14 mouse cellular contexts compared by ENCODE assay signal in the genomic region with DNA sequence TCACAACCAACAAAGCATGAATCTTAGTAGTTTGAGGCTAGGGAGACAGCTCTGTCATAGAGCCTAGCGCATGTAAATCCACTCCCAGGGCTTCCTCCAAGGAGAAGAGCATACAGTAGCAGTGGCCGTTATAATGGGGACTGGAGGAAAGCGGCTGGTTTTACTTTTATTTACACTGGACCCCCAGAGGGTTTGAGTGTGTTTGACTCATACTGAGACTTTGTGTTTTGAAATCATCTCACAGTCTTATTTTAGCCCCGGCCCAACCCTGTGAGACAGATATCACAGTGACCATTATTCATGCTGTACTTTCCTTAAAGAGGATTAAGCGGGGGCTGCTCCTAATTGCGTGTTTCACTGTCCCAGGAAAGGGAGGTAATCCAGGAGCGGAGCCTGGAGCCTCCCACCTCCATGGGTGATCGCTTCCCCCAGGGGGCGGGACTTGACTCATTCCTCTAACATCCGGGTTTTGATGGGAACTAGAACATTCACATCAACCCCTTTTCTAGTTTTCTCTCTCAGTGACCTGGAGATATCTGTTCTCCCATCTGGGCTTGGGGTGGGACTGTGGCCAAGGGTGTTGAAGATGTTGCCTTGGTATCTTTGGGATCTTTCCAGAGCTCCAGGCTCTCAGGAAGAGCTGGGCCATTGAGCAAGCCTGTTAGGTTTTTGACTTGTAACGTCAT. TPM values are rescaled to one million over a fixed set of nuclear protein-coding genes. Genes with fewer than 3 reads are reported as not detected.
DNase-seq lines count a peak whose midpoint lies in the region; ATAC-seq lines count a peak whose summit lies in the region.
"Had no signal": no experiment of that assay in that cellular context is flagged by ENCODE, and none has a peak within 500 bp of the region (broad histone marks: within the 10 kb centered on the region; RNA-seq: fewer than 3 reads in every experiment).

No protein-coding gene starts in this region.

- no peaks in the 10 kb centered on the region; the same call in 1 of the 2 replicates for H3K27me3 ChIP-seq in kidney, embryonic 15.5 days
- H3K27me3 ChIP-seq: hindbrain, embryonic 12.5 days had no signal

- no peak overlapping the region for H3K9ac ChIP-seq in kidney, embryonic 15.5 days
- H3K9ac ChIP-seq: hindbrain, embryonic 12.5 days had no signal

- peak overlapping the region; percentile 48; the same call in 1 of the 2 replicates for H3K27ac ChIP-seq in kidney, embryonic 15.5 days
- H3K27ac ChIP-seq: hindbrain, embryonic 12.5 days; layer of hippocampus, adult 2 months had no signal

- no peak for ATAC-seq in kidney, embryonic 15.5 days (replicated peaks; ENCODE audit: low FRiP score)
- no peak for ATAC-seq in erythroid progenitor cell, adult 5-6 weeks (replicated peaks; ENCODE audit: low FRiP score, poor library complexity, severe bottlenecking)

- H3K4me3 ChIP-seq in kidney, embryonic 15.5 days (replicated peaks): no peak overlapping the region
- H3K4me3 ChIP-seq: hindbrain, embryonic 12.5 days; layer of hippocampus, adult 2 months had no signal

- no peaks in the 10 kb centered on the region for H3K36me3 ChIP-seq in kidney, embryonic 15.5 days
- H3K36me3 ChIP-seq: G1E; hindbrain, embryonic 12.5 days had no signal

- peak overlapping the region; percentile 12; the same call in 1 of the 2 replicates for H3K4me2 ChIP-seq in kidney, embryonic 15.5 days
- H3K4me2 ChIP-seq: hindbrain, embryonic 12.5 days had no signal

- DNase-seq in kidney, adult 8-10 months: no peak
- peak; percentile 86 for DNase-seq in 3T3-L1 (ENCODE audit: low read depth, low spot score)
- DNase-seq in A20 (ENCODE audit: low read depth, low spot score): peak; percentile 83
- peak; percentile 27 for DNase-seq in gastrocnemius, postnatal 10 days
- no peak for DNase-seq in frontal cortex, postnatal 25 days (ENCODE audit: low spot score in 2 of 2)
- DNase-seq: cerebellum, adult 18-20 months had no signal

- no peaks in the 10 kb centered on the region for H3K9me3 ChIP-seq in kidney, embryonic 15.5 days (replicated peaks)
- H3K9me3 ChIP-seq: G1E; hindbrain, embryonic 12.5 days had no signal

- peaks cover 36% of the 10 kb centered on the region for H3K4me1 ChIP-seq in kidney, embryonic 15.5 days

- 39% methylated on average over 11 of the region's 11 CpGs for WGBS in kidney, embryonic 15.5 days

RNA-seq across cellular contexts. Expression of a gene that starts 20.0 kb away (rescaled TPM):
- polyA plus RNA-seq in kidney, embryonic 15.5 days (2015; fragmentation: Nextera tagmentation; extraction: Ambion mirVana): 3.4 and 3.6 TPM in 2 replicates
- total RNA-seq in gastrocnemius, postnatal 10 days (2021): 10 to 100 TPM in 1 of 2 experiments, 1 to 10 TPM in 1; 4.7 to 15.9 TPM
- 2.1 TPM in 1 of 2 replicates, not detected in the other for total RNA-seq in erythroid progenitor cell, adult 5-6 weeks (2015; ENCODE audit: low replicate concordance)
- total RNA-seq in erythroid progenitor cell, adult 5-6 weeks (2017; ENCODE audit: low replicate concordance): 2.4 and 3.6 TPM in 2 replicates

RNA-seq across cellular contexts. Expression of a gene that starts 57.7 kb away (rescaled TPM):
- polyA plus RNA-seq in kidney, embryonic 15.5 days (2015; fragmentation: Nextera tagmentation; extraction: Ambion mirVana): 0.17 and 0.30 TPM in 2 replicates
- under 1 TPM; 0.02 to 0.07 TPM for total RNA-seq in gastrocnemius, postnatal 10 days (2021)
- total RNA-seq in erythroid progenitor cell, adult 5-6 weeks (2015; ENCODE audit: low replicate concordance): not detected in 2 replicates
- total RNA-seq in erythroid progenitor cell, adult 5-6 weeks (2017; ENCODE audit: low replicate concordance): not detected in 2 replicates
- total RNA-seq: gastrocnemius, postnatal 36 days; megakaryocyte-erythroid progenitor cell, adult 5-6 weeks had no signal
- polyA plus RNA-seq: G1E; hindbrain, embryonic 12.5 days; small intestine, adult 2 months had no signal

Comparison
In these comparisons a context has a peak if more than half of its experiments do, and no peak if none do; other contexts are left out.
1. DNase-seq: peak in 3T3-L1 (single experiment), A20 (single experiment) and gastrocnemius, postnatal 10 days (single experiment); none in kidney, adult 8-10 months (0 of 2) and frontal cortex, postnatal 25 days (0 of 2).